Mouse (Mus musculus): ENCODE measurements around the gene Nin. TPM values are rescaled to one million over a fixed set of nuclear protein-coding genes. Genes with fewer than 3 reads are reported as not detected.

Nin gene
- total and polyA plus RNA-seq, 3 experiments, result 29.0 to 51.7 (median 37.2) TPM

GRCm38 (mm10) chr12:70040981-70041380 is 72.5 kb downstream of the Nin start:
- dilution Hi-C loops (cut with MboI; ENCODE audit: extremely low pct_ligation_motif_present, extremely low pct_unique_long_range_greater_than_20kb, low sequenced_read_pairs) (no loop called here), in situ Hi-C loops (cut with MboI; ENCODE audit: low pct_ligation_motif_present, low pct_unique_long_range_greater_than_20kb, low sequenced_read_pairs) (no loop called here)
- Histone ChIP-seq H3K79me2 (replicated peaks; ENCODE audit: control insufficient read depth, extremely low read depth, insufficient read depth, poor library complexity, severe bottlenecking) (no peaks in the 10 kb centered on the region), H3K4me3 (replicated peaks in 1 of 3; ENCODE audit: low read depth in 2 of 3, low read length in 2 of 3, poor library complexity in 1 of 3) (no peak overlapping the region), H3K4me2 (ENCODE audit: insufficient read depth, low read depth, poor library complexity, severe bottlenecking) (no peak overlapping the region), H3K4me1 (ENCODE audit: control insufficient read depth in 1 of 2, insufficient read depth in 2 of 2) (no peaks in the 10 kb centered on the region), H3K9ac (ENCODE audit: insufficient read depth, low read depth) (no peak overlapping the region), H3K27ac (ENCODE audit: insufficient read depth, low read depth) (no peak overlapping the region), H3K9me3 (replicated peaks; ENCODE audit: low read length) (peaks cover 3% of the 10 kb centered on the region), H3K27me3 (replicated peaks) (no peaks in the 10 kb centered on the region), H3K36me3 (replicated peaks in 1 of 2; ENCODE audit: control insufficient read depth in 1 of 2, insufficient read depth in 1 of 2, low read length in 1 of 2) (peaks cover 50 to 97% of the 10 kb centered on the region in 2 experiments)
- TF ChIP-seq MAFK (IDR thresholded peaks at IDR 0.05; ENCODE audit: insufficient replicate concordance, low read length), result no peak
- no peak for DNase-seq (ENCODE audit: extremely low read depth)

DNA sequence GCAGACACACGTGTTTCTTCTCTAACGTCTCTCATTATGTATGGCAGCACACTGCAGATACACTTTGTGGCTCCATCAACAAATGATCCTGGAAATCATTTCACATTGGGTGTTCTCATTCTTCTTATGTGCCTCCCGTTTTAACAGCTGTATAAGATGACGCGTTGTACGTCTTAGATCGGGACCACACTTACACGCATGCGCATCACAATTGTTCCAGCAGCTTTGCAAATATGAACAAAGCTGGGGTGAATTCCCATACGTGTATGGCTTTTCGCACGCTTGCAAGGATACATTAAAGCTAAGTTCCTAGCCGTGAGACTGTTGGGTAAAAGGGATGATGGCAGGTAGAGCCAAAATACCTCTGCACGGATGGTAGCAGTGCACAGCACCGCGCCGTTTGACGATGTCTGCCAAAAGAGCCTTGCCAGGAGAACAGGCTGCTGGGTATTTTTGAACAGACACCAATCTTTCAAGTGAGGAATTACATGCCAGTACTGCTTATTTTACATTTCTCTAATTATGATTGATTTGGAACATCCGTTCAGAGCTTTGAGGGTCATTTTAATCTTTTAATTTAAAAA is 76.7 kb downstream of the Nin start:
- Histone ChIP-seq H3K9me3 (replicated peaks; ENCODE audit: low read length) (peaks cover 3% of the 10 kb centered on the region), H3K27me3 (replicated peaks) (no peaks in the 10 kb centered on the region), H3K9ac (ENCODE audit: insufficient read depth, low read depth) (no peak overlapping the region), H3K4me3 (replicated peaks in 1 of 3; ENCODE audit: low read depth in 2 of 3, low read length in 2 of 3, poor library complexity in 1 of 3) (no peak overlapping the region), H3K36me3 (replicated peaks in 1 of 2; ENCODE audit: control insufficient read depth in 1 of 2, insufficient read depth in 1 of 2, low read length in 1 of 2) (peaks cover 31 to 92% of the 10 kb centered on the region in 2 experiments), H3K79me2 (replicated peaks; ENCODE audit: control insufficient read depth, extremely low read depth, insufficient read depth, poor library complexity, severe bottlenecking) (no peaks in the 10 kb centered on the region), H3K27ac (ENCODE audit: insufficient read depth, low read depth) (no peak overlapping the region), H3K4me2 (ENCODE audit: insufficient read depth, low read depth, poor library complexity, severe bottlenecking) (no peak overlapping the region), H3K4me1 (ENCODE audit: control insufficient read depth in 1 of 2, insufficient read depth in 2 of 2) (no peaks in the 10 kb centered on the region)
- in situ Hi-C loops (cut with MboI; ENCODE audit: low pct_ligation_motif_present, low pct_unique_long_range_greater_than_20kb, low sequenced_read_pairs), result no loop called here
- DNase-seq (ENCODE audit: extremely low read depth), result no peak
- no peak for TF ChIP-seq ETS1 (conservative IDR thresholded peaks at IDR 0.05; ENCODE audit: low read depth, low read length)
- no peak for TF ChIP-seq MYC (IDR thresholded peaks at IDR 0.05; ENCODE audit: low read depth, low read length)
- dilution Hi-C loops (cut with MboI; ENCODE audit: extremely low pct_ligation_motif_present, extremely low pct_unique_long_range_greater_than_20kb, low sequenced_read_pairs), result no loop called here

- H3K9ac ChIP-seq (ENCODE audit: insufficient read depth, low read depth), result no peak overlapping the region
- in situ Hi-C loops (cut with MboI; ENCODE audit: low pct_ligation_motif_present, low pct_unique_long_range_greater_than_20kb, low sequenced_read_pairs), result no loop called here
- DNase-seq (ENCODE audit: extremely low read depth), result no peak
- H3K79me2 ChIP-seq (replicated peaks; ENCODE audit: control insufficient read depth, extremely low read depth, insufficient read depth, poor library complexity, severe bottlenecking), result no peaks in the 10 kb centered on the region
- no peaks in the 10 kb centered on the region for H3K9me3 ChIP-seq (replicated peaks; ENCODE audit: low read length)
- TF ChIP-seq MXI1 (IDR thresholded peaks at IDR 0.05; ENCODE audit: low read depth, low read length) (no peak), ZNF384 (IDR thresholded peaks at IDR 0.05; ENCODE audit: low read depth, low read length) (no peak), RAD21 (IDR thresholded peaks at IDR 0.05; ENCODE audit: low read depth, low read length) (no peak), MAFK (IDR thresholded peaks at IDR 0.05; ENCODE audit: insufficient replicate concordance, low read length) (no peak), ZKSCAN1 (IDR thresholded peaks at IDR 0.05; ENCODE audit: borderline replicate concordance, low read depth, low read length) (no peak), MEF2A (IDR thresholded peaks at IDR 0.05; ENCODE audit: borderline replicate concordance, low read depth, low read length) (no peak), KAT2A (IDR thresholded peaks at IDR 0.05; ENCODE audit: insufficient replicate concordance, low read length) (no peak), ELF1 (IDR thresholded peaks at IDR 0.05; ENCODE audit: low read depth, low read length) (no peak), MAX (IDR thresholded peaks at IDR 0.05; ENCODE audit: low read length) (no peak), CTCF (conservative IDR thresholded peaks at IDR 0.05 in 1 of 2, IDR thresholded peaks at IDR 0.05 in 1 of 2; ENCODE audit: low read depth in 2 of 2, low read length in 2 of 2) (no peak), POLR2A (IDR thresholded peaks at IDR 0.05; ENCODE audit: low read depth, low read length) (no peak), MYC (IDR thresholded peaks at IDR 0.05; ENCODE audit: low read depth, low read length) (no peak), CHD1 (IDR thresholded peaks at IDR 0.05; ENCODE audit: low read depth, low read length) (no peak), TBP (conservative IDR thresholded peaks at IDR 0.05; ENCODE audit: low read depth, low read length) (no peak), HCFC1 (IDR thresholded peaks at IDR 0.05; ENCODE audit: low read depth, low read length) (no peak), SMC3 (IDR thresholded peaks at IDR 0.05; ENCODE audit: low read depth, low read length) (no peak)
- no peak overlapping the region for H3K27ac ChIP-seq (ENCODE audit: insufficient read depth, low read depth)
- no peak overlapping the region for H3K4me3 ChIP-seq (replicated peaks in 1 of 3; ENCODE audit: low read depth in 2 of 3, low read length in 2 of 3, poor library complexity in 1 of 3)
- no peaks in the 10 kb centered on the region for H3K4me1 ChIP-seq (ENCODE audit: control insufficient read depth in 1 of 2, insufficient read depth in 2 of 2)
- dilution Hi-C loops (cut with MboI; ENCODE audit: extremely low pct_ligation_motif_present, extremely low pct_unique_long_range_greater_than_20kb, low sequenced_read_pairs), result no loop called here
- no peaks in the 10 kb centered on the region for H3K27me3 ChIP-seq (replicated peaks)
- H3K4me2 ChIP-seq (ENCODE audit: insufficient read depth, low read depth, poor library complexity, severe bottlenecking), result no peak overlapping the region
- peaks cover 40 to 90% of the 10 kb centered on the region in 2 experiments for H3K36me3 ChIP-seq (replicated peaks in 1 of 2; ENCODE audit: control insufficient read depth in 1 of 2, insufficient read depth in 1 of 2, low read length in 1 of 2)
Measured at GRCm38 (mm10) chr12:70026233-70026632, 87.3 kb downstream of the Nin start.

Measured in CH12.LX (cell line).